Mouse (Mus musculus): ENCODE data around the gene Lzts3. TPM values are rescaled to one million over a fixed set of nuclear protein-coding genes. Genes with fewer than 3 reads are reported as not detected.

Gene Lzts3
- polyA plus RNA-seq (2015; fragmentation: Nextera tagmentation; extraction: Ambion mirVana), result 0.29 and 0.55 TPM in 2 replicates

DNA sequence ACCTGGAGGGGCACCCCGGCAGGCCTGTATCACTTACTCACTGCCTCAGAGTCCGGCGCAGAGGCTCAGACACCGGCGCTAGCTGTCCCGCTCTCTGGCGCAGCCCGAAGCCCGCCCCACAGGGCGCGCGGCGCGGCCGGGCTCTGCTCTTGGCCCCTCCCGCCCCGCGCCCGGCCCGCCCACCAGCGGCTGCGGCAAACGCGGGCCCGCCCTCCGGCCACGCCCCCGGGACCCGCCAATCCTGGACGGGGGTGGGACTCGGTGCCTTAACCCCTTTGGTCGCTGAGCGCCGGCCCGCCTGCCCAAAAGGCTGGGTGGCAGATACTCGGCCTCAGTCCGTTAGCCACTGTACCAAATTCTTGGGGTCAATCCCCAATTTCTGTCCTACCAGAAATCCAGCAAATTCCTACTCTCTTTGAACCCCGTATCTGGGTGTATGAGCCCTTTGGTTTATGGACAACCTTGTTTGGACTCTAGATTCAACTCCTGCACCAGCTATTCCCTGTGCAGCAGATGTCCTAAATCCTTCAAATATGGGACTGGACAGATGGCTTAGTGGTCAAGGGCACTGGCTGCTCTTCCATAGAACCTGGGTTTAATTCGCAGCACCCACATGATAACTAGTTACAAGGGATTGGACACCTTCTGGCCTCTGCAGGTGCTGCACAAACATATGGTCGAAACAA is at the start of gene Lzts3:
Gene Lzts3, minus strand, starts transcription at position 120 of the 686 bp plus-strand sequence.

DNA sequence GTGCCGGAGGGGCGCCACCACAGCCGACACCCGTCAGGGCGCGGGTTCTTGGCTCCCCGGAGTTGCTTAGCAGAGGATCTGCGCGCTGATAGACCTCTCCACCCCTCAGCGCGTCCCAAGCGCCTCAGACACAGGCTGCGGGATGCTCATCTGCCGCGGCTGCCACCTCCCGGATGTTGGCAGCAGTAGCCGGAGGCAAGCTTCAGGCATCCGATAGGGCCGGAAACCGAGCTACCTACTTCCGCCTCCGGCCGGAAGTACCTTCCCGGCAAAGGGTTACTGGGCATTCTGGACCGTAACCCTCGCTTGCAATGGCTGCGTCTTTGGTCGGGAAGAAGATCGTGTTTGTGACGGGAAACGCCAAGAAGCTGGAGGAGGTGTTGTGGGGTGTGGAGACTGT is 25.0 kb upstream of the Lzts3 start, which contains the start of gene Itpa:
Gene Itpa, plus strand, starts transcription at position 52 of the 400 bp plus-strand sequence.

DNA sequence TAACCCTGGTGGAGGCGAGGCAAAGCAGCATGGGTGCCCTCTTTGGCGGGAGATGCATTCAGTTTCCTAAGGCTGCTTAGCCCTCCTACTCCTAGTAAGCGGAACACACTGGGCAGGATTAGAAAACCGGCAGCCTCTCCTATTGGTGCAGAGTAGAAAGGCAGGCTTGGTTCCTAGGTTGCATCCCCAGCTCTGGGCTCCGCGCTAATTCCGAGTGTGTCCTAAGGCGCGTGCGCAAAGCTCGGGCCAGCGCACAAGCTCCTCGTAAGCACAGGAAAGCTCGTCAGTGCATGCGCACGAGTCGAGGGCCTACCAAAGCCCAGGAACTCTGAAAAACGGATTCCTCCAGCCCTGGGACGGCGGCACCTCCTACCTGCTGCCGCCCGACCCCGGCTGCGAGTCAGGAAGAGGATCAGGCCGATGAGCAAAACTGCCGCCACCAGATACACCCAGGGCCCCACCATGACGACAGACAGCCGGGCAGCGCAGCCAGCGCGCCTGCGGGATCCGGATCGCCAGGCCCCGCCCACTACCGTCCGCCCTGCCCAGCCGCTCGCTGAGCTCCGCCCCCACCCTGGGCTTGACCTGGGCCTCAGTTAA is 21.6 kb upstream of the Lzts3 start, which contains the start of gene Ddrgk1:
Gene Ddrgk1, minus strand, starts transcription at position 558 of the 600 bp plus-strand sequence.

DNA sequence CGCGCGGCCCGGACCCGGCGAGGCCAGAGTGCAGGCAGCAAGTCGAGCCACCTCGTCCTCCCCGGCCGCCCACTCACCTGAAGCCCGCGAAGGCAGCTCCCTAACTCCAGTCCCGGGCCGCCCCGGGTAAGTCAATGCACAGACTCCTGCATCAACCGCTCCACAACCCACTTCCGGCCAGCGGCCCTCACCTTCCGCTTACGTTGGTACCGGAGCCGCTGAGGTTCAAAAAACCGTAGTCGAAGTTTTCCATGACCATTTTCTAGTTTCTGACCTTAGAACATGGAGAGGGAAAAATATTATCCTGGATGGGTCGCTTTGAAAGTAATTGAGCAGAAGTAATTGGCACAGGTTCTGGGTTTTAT is 12.8 kb downstream of the Lzts3 start, which contains the start of the genes Fastkd5 and Ubox5:
Gene Fastkd5, minus strand, starts transcription at position 189 of the 365 bp plus-strand sequence.
Gene Ubox5, minus strand, starts transcription at position 200 of the 365 bp plus-strand sequence.

Other genes with a start within 250 kb of the Lzts3 start
- gene Cpxm1, start 245.2 kb downstream of the Lzts3 start, polyA plus RNA-seq (2015; fragmentation: Nextera tagmentation; extraction: Ambion mirVana), result 18.5 and 23.9 TPM in 2 replicates
- not detected in 2 replicates for gene Gm28372, start 237.6 kb downstream of the Lzts3 start, polyA plus RNA-seq (2015; fragmentation: Nextera tagmentation; extraction: Ambion mirVana)
- not detected in 2 replicates for gene 1700020A23Rik, start 237.5 kb downstream of the Lzts3 start, polyA plus RNA-seq (2015; fragmentation: Nextera tagmentation; extraction: Ambion mirVana)
- not detected in 2 replicates for gene Tmem239, start 236.3 kb downstream of the Lzts3 start, polyA plus RNA-seq (2015; fragmentation: Nextera tagmentation; extraction: Ambion mirVana)
- gene Vps16, start 218.5 kb downstream of the Lzts3 start, polyA plus RNA-seq (2015; fragmentation: Nextera tagmentation; extraction: Ambion mirVana), result 51.9 and 56.3 TPM in 2 replicates
- gene Pced1a, start 218.1 kb downstream of the Lzts3 start, polyA plus RNA-seq (2015; fragmentation: Nextera tagmentation; extraction: Ambion mirVana), result 3.8 and 4.5 TPM in 2 replicates
- 36.1 and 43.6 TPM in 2 replicates for gene Ptpra, start 192.5 kb downstream of the Lzts3 start, polyA plus RNA-seq (2015; fragmentation: Nextera tagmentation; extraction: Ambion mirVana)
- gene Mrps26, start 79.1 kb downstream of the Lzts3 start, polyA plus RNA-seq (2015; fragmentation: Nextera tagmentation; extraction: Ambion mirVana), result 64.0 and 70.6 TPM in 2 replicates
- not detected in 2 replicates for gene Oxt, start 66.6 kb downstream of the Lzts3 start, polyA plus RNA-seq (2015; fragmentation: Nextera tagmentation; extraction: Ambion mirVana)
- gene Avp, start 60.2 kb downstream of the Lzts3 start, polyA plus RNA-seq (2015; fragmentation: Nextera tagmentation; extraction: Ambion mirVana), result not detected in 2 replicates
- 8.1 and 8.6 TPM in 2 replicates for gene Fastkd5, start 12.8 kb downstream of the Lzts3 start, polyA plus RNA-seq (2015; fragmentation: Nextera tagmentation; extraction: Ambion mirVana)
- 4.1 and 4.3 TPM in 2 replicates for gene Ubox5, start 12.8 kb downstream of the Lzts3 start, polyA plus RNA-seq (2015; fragmentation: Nextera tagmentation; extraction: Ambion mirVana)
- 49.6 and 58.7 TPM in 2 replicates for gene Ddrgk1, start 21.9 kb upstream of the Lzts3 start, polyA plus RNA-seq (2015; fragmentation: Nextera tagmentation; extraction: Ambion mirVana)
- gene Itpa, start 24.8 kb upstream of the Lzts3 start, polyA plus RNA-seq (2015; fragmentation: Nextera tagmentation; extraction: Ambion mirVana), result 55.3 and 57.9 TPM in 2 replicates
- gene Slc4a11, start 54.7 kb upstream of the Lzts3 start, polyA plus RNA-seq (2015; fragmentation: Nextera tagmentation; extraction: Ambion mirVana), result 0.34 and 0.42 TPM in 2 replicates

Measured in spleen, postnatal 0 days (tissue).